Mouse (Mus musculus): ENCODE data around the gene Fcgr1.

Gene Fcgr1

DNA sequence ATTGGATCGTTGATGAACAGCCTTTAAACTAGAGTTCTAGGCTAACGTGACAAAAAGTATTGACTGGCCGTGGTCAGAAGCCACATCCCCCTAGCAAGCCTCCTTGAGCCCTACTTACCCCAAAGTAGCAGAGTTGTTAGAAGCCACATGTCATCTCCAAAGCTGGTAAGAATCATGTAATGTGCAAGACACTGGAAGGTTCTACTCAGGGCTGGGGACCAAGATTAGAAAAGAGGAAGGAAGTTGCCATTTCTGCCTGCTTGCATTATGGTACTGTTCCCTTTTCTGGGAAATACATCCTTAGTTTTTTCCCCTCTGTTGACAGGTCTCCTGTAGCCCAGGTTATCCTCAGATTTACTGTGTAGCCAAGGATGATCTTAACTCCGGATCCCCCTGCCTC, at the start of gene Fcgr1:
Gene Fcgr1, minus strand, starts transcription at position 183 of the 400 bp plus-strand sequence.
- in situ Hi-C loops (cut with MboI, MseI): no loop called here

DNA sequence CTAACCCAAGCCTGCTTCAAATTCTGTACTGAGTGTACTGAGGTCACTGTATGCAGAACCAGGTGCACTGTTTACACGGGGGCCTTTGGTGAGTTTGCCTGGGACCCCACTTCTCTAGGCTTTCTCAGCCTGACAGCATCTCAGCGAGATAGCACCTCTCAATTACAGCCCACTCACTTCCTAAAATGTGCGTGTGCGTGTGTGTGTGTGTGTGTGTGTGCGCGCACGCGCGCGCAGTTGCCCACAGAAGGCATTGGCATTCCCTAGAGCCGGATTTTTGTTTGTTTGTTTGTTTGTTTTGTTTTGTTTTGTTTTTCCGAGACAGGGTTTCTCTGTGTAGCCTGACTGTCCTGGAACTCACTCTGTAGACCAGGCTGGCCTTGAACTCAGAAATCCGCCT, 48.9 kb upstream of the Fcgr1 start:
- in situ Hi-C loops (cut with MboI, MseI): loop anchor here (5.0 kb wide), 1 partner anchor 50 kb away; no protein-coding TSS in a partner anchor

DNA sequence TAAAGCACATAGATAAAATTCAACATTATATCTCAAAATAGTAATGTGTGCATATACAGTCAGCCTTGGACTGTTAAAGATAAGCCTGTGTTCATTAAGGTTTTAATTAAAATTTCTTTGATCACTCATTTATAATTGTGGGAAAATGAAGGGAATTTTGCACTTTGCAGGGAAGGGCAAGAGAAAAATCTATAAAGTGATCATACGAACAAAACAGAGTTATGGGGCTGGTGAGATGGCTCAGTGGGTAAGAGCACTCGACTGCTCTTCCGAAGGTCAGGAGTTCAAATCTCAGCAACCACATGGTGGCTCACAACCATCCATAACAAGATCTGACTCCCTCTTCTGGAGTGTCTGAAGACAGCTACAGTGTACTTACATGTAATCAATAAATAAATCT, 48.3 kb upstream of the Fcgr1 start:
- in situ Hi-C loops (cut with MboI, MseI): loop anchor here (5.0 kb wide), 1 partner anchor 50 kb away; no protein-coding TSS in a partner anchor

DNA sequence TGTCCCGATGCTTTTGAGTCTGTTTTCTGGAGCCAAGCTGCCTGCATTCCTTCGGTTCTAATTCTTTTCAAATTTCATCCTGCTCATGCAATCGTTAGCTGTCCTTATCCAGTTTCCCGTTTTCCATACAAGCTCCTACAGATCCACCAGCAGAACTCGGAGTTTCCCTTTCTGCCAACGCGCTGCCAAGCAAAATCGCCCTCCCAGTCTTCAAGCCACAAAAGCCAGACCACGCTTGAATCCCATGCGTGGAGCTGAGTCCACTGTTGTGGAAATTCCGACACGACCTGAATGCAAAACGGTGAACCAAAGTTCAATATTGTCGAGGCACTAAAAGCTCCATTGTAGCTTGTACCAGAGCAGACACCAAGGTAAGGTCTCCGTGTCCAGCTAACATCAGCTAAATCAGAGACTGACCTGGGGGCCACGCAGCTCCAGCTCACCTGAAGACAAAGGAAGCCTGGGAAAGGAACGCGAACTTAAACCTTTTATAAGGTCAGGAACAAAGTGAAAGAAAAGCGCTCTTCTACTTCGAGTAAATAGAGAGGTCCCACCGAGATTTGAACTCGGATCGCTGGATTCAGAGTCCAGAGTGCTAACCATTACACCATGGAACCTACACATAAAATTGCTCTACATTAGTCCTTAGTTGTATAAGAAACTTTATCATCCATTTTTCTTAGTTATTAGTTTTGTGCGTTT, 47.0 kb upstream of the Fcgr1 start:
- in situ Hi-C loops (cut with MboI, MseI): loop anchor here (5.0 kb wide), 1 partner anchor 52 kb away; no protein-coding TSS in a partner anchor

DNA sequence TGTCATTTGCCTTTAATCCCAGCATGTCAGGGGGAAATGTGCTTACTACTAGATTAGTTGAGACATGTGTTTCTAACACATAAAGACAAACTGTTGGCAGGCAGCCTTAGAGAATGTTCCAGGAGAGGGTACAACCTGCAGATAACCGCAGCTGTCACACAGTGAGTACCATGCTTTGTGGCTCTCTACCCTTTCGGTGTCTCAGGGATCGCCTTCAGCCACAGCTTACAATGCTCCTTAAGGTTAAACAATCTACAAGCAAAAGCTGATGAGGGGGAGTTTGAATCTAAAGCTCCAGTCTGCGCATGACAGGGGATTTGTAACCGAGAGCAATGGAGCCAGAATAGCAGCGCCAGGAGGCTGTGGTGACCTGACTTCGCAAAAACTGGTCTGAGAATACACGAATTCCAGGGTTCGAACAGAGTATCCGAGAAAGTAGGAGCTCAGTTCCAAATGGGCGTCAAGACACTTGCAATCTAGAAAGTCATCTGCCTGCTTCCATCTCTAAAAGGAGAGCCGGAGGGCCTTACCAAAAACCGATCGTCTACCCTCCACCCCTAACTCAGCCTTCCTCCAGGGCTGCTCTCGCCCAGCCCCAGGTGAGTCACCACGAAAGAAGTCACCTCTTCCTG, 45.2 kb upstream of the Fcgr1 start:
- in situ Hi-C loops (cut with MboI, MseI): loop anchor here (10.0 kb wide), 1 partner anchor 54 kb away; no protein-coding TSS in a partner anchor

DNA sequence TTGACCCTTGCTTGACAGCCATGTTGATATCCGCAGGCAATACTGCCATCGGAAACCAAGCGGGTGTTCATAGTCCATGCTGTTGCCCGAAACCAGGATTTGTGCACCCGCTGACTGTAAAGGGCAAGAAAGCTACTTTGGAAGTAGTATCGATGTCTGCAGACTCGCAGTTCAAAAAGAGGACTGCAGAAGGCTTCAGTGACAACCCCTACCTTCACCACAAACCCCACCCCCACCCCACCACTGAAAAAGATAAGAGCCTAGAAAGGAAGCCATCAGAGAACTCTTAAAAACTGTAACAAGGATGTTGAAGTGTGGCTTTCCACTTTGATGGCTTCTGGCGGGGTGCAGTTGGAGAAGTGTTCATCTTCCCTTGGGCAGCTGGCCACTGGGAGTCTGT, 44.3 kb upstream of the Fcgr1 start:
- in situ Hi-C loops (cut with MboI, MseI): loop anchor here (10.0 kb wide), 1 partner anchor 53 kb away; no protein-coding TSS in a partner anchor

DNA sequence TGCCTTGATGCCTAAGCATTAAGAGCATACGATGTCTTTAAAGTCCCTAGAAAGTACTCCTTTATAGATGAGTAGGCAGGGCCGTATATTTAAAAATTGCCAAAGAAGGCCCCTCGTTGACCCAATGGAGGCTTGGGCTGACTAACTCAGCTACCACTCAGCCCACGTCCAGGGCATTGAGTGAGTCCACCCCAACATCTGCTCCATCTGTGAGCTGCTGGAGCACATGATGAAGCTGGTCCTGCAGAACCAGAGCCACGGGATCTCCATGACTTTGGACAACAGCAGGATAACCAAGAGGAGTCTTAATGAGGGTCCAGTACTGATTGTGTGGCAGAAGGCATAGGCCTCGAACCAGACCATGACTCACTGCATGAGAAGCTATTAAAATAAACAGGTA, 43.5 kb upstream of the Fcgr1 start:
- in situ Hi-C loops (cut with MboI, MseI): loop anchor here (10.0 kb wide), 1 partner anchor 52 kb away; no protein-coding TSS in a partner anchor

DNA sequence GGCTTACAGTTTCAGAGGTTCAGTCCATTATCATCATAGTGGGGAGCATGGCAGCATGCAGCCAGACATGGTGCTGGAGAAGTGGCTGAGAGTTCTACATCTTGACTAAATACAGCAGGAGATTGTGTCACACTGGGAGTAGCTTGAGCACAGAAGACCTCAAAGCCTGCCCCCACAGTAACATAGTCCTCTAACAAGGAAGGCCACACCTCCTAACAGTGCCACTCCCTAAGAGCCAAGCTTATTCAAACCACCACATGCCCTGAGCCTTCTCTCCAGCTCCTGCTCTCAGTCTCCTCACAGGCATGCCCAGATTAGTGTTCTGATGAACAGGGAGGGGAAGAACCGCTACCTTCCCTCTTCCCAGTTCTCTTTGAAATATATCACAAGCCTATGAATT, 42.9 kb upstream of the Fcgr1 start:
- in situ Hi-C loops (cut with MboI, MseI): loop anchor here (10.0 kb wide), 1 partner anchor 52 kb away; no protein-coding TSS in a partner anchor

DNA sequence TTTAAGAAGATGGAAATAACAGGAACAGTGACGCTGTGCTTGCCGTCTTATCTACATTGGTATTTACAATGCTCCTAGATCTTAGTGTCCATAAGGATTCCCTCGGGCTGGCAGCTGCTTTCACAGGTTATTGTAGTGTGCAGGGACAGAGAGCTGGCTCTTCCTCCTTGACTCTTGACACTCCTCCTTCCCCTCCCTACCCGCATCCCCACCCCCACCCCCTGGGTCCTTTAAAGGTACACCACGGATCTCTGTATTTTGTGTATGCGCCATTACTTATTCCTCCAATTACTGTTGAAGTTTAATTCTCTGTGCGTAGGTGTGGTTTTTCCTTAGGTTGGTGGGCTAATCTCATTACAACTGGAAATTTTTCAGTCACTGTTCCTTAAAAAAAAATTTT, 41.8 kb upstream of the Fcgr1 start:
- in situ Hi-C loops (cut with MboI, MseI): loop anchor here (10.0 kb wide), 1 partner anchor 51 kb away; no protein-coding TSS in a partner anchor

DNA sequence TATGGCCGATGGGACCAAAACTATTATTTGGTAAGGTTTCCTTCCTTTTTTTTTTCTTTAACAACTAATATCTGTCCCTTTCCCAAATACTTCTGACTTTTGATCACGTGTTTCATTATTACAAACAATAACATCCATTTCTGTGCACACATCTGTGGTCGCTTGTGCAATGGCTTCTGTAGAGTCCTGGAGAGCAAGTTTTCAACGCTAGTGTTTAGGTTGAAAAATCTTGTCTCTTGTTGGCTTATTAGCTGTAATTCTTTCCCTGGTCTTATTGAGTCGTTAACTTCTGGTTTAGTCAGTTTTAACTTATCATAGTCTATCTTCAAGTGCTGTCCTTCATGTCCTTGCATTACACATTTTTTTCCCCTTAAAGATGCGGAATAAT, 41.4 kb upstream of the Fcgr1 start:
- in situ Hi-C loops (cut with MboI, MseI): loop anchor here (10.0 kb wide), 1 partner anchor 50 kb away; no protein-coding TSS in a partner anchor

DNA sequence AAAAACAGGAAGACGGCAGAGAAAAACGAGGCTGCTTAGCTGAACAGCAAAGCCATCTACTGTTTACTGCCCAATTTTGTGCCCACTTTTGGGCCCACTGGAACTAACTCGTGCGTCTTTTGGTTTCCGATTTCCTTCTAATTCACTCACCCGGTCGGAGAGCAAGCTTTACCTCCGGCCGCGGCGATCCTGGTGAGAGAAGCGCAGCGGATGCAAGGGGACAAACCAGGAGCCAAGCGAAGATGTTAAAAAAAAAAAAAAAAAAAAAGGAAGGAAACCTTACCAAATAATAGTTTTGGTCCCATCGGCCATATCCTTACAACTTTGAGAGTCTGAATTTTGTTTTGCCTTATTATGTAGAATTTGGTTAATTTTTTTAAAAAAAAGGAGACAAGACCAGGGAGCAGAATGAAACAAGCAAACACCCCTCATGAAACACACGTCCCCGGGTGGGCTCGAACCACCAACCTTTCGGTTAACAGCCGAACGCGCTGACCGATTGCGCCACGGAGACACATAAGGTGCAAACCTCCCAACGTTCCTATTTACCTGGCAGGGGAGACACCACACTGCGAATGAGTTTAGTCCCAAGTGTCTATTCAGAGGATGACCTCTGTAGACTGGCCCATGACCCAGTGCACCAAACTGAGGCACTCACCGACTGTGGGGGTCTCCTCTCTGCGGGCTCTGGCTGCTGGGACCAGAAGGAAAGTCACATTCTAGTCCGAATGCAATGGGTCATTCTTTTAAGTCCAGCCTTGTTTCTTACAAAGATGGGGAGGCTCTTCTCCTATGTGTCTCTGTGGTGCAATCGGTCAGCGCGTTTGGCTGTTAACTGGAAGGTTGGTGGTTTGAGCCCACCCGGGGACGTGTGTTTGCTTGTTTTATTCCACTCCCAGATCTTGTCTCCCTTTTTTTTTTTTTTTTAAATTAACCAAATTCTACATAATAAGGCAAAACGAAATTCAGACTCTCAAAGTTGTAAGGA, 40.7 kb upstream of the Fcgr1 start:
- in situ Hi-C loops (cut with MboI, MseI): loop anchor here (10.0 kb wide), 1 partner anchor 50 kb away; no protein-coding TSS in a partner anchor

DNA sequence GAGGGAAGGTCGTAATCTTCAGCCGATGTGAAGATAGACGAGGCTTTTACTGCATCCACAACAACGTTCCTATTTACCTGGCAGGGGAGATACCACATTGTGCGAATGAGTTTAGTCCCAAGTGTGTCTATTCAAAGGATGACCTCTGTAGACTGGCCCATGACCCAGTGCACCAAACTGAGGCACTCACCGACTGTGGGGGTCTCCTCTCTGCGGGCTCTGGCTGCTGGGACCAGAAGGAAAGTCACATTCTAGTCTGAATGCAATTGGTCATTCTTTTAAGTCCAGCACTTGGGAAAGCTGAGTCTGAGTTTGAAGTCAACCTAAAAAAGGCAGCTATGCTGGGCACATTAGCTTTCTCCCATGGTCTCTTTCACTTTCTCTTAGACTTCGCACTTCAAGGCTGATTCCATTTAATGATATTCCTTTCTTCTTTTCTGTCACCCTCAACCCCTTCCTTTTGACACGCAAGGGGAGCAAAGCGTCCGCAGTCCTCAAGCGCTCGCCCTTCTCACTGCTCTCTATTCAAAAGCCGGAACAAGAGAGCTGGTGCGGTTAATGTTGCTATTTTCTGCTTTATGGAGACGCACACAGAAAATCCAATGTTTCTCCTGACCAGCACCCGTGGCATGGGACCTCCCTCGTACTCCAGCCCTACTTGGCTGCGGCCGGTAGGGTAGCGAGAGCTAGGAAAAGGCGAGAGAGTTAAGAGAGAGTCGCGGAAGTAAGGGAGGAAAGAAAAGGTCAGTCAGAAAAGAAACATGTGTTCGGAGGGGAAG, 39.8 kb upstream of the Fcgr1 start:
- in situ Hi-C loops (cut with MboI, MseI): loop anchor here (10.0 kb wide), 1 partner anchor 49 kb away; no protein-coding TSS in a partner anchor

DNA sequence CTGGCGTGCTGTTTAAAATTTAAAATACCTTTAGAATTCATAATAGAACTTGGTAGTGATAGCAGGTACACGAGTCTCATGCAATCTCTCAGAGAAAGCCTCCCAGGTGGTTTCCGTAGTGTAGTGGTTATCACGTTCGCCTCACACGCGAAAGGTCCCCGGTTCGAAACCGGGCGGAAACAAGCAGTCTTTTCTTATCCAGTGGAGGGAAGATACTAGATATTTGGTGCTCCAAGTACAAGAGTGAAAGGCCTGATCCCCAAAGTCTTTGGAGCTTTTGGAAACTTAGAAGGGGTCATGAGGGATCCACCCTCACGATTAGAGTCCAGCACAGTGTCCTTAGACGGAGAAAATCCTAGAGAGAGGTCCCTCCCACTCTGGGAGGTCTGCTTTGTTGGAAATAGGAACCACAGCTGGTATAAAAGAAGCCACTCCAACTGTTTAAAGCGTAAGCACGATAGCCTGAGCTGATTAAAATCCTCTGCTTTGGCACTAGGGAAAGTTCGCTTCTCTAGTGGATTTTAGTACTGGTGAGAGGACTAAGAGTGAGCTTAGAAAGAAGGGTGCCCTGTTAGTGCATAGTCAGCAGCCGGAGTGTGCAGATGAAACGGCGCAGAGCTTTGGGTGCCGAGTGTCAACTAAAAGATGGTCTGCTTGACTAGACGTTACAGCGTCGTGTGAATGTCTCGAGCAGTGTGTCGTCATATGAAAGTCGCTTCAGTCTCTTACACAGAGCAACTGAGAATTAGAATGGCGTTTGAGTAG, 39.0 kb upstream of the Fcgr1 start:
- in situ Hi-C loops (cut with MboI, MseI): loop anchor here (10.0 kb wide), 1 partner anchor 48 kb away; no protein-coding TSS in a partner anchor

DNA sequence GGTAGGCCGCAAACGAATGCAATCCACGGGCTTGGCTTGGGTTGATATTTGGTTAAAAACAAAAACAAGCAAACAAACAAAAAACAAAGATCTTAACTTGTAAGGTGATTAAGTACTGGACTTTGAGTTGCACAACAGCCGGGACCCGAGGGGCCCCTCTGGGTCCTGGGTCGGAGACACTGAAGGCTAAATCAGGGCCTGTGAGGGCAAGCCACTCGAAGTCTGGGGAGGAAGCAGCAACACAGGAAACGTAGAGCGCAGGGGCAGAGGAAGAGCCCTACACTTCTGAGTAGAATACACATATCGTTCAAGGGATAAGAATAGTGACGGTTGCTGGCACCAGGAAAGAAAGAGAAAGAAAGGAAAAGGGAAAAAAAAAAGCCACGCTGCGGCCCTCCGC, 38.2 kb upstream of the Fcgr1 start:
- in situ Hi-C loops (cut with MboI, MseI): loop anchor here (10.0 kb wide), 1 partner anchor 47 kb away; no protein-coding TSS in a partner anchor

DNA sequence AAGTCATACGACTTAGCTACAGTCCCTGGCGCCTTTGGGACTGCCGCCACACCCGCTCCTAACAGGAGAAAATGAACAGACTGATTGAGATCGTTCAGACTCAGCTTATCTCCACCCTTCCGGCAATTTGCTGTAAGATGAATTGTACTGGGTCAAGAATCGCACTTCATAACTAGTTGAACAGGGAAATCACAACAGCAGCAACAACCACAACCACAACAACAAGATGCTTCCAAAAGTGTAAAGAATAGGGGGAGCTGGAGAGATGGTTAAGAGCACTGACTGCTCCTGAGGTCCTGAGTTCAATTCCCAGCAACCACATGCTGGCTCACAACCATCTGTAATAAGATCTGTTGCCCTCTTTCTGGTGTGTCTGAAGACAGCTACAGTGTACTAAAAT, 37.7 kb upstream of the Fcgr1 start:
- in situ Hi-C loops (cut with MboI, MseI): loop anchor here (10.0 kb wide), 1 partner anchor 47 kb away; no protein-coding TSS in a partner anchor

DNA sequence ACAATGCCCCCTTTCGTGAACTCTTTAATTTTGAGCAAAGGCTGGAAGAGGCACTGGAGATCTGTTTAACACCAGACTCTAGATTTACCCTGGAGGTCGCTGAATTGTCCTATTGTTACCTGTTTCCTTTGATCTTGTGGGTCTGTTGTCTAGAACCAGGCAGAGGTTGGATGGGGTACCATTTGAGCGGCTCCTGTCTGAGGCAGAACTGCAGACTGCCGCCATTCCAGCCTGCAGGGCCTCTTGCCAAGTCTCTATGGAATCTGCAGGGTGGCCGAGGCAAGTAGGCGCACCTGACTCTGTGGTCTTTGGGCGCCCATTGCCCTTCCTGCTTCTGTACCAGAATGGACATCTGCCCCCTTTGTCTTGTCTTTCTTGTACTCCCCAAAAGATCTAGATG, 36.8 kb upstream of the Fcgr1 start:
- in situ Hi-C loops (cut with MboI, MseI): loop anchor here (10.0 kb wide), 1 partner anchor 46 kb away; no protein-coding TSS in a partner anchor

DNA sequence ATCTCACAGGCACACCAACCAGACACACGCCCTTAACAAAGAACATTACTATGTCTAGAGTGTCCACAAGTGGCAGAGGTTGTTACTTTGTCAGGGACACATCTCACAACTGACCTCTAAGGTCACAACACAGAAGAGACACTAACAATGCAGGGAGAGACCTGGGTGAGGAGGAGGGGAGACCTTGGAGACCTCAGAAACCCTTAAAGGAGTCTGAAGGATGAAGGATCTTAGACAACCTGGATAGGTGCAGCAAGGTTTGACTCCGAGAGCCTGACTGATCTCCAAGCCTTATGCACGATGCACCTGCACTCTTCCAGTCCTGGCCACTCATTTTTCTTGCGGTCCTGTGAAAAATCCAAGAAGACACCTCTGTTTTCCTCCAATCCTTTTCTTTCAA, 36.4 kb upstream of the Fcgr1 start:
- in situ Hi-C loops (cut with MboI, MseI): loop anchor here (10.0 kb wide), 1 partner anchor 45 kb away; no protein-coding TSS in a partner anchor

DNA sequence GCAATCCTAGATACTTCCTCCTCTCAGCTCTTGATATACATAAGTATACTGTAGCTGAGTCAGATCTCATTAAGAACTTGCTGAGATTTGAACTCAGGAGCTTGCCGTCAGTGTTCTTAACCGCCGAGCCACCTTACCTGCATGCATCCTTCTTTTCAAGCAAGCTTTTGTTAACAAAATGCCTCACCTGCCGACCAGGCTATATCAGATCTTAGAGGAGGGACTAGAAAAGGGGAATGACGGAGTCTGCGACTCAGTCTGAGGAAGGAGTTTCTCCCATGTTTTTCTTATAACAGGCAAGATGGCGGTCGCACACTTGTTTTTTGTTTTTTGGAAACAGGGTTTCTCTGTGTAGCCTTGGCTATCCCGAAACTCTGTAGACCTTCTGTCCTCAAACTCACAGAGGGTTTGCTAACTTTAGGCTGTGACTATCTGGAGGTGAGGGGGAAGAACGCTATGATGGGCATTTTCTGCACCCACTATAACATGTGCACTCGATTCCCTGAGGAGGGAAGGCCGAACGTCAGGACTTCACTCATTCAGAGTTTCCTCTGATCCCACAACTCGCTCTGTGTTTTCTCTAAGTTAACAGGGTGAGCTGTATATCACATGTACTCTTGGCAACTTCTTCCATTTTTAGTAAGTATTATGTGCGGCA, 35.1 kb upstream of the Fcgr1 start:
- in situ Hi-C loops (cut with MboI, MseI): no loop called here
